Mouse (Mus musculus) forebrain, embryonic 14.5 days (tissue): ENCODE data around the gene A930004D18Rik. TPM values are rescaled to one million over a fixed set of nuclear protein-coding genes. Genes with fewer than 3 reads are reported as not detected.

Experiments used
- ATAC-seq: fragments of 200-750 bp; cut with Nextera tagmentation; 2 replicates; pipeline ENCODE4 v1.8.0; 2017; ENCODE audit warnings: mild to moderate bottlenecking, moderate library complexity
- DNase-seq: peaks from one replicate; pipeline ENCODE4 v3.0.0-alpha.2; 2015; ENCODE audit warnings: low spot score
- H3K27ac ChIP-seq: fragments of 300-500 bp; sonication (generic); 2 replicates; pipeline ENCODE4 v1.5.1; 2014; ENCODE audit warnings: low read depth, mild to moderate bottlenecking, control low read depth, low read length, moderate library complexity
- H3K27me3 ChIP-seq: fragments of 300-500 bp; sonication (generic); replicated peaks from 2 replicates; pipeline ENCODE4 v1.6.1; 2014; ENCODE audit warnings: low read length, control low read depth, mixed read lengths; ENCODE audit not compliant: control insufficient read depth, insufficient read depth
- H3K36me3 ChIP-seq: fragments of 300-500 bp; sonication (generic); 2 replicates; pipeline ENCODE4 v1.6.1; 2014; ENCODE audit warnings: low read length, control low read depth; ENCODE audit not compliant: control insufficient read depth, insufficient read depth
- H3K4me1 ChIP-seq: fragments of 300-500 bp; sonication (generic); 2 replicates; pipeline ENCODE4 v1.6.1; 2014; ENCODE audit warnings: antibody characterized with exemption, low read length, control low read depth; ENCODE audit not compliant: control insufficient read depth, insufficient read depth
- H3K4me2 ChIP-seq: fragments of 300-500 bp; sonication (generic); 2 replicates; pipeline ENCODE4 v1.6.1; 2014; ENCODE audit warnings: mild to moderate bottlenecking, control low read depth, low read length
- H3K4me3 ChIP-seq: fragments of 300-500 bp; sonication (generic); 2 replicates; pipeline ENCODE4 v1.5.1; 2014; ENCODE audit warnings: low read depth, low read length, control low read depth
- H3K9ac ChIP-seq: fragments of 300-500 bp; sonication (generic); 2 replicates; pipeline ENCODE4 v1.6.1; 2014; ENCODE audit warnings: mild to moderate bottlenecking, low read length, control low read depth, moderate library complexity
- H3K9me3 ChIP-seq: fragments of 300-500 bp; sonication (generic); replicated peaks from 2 replicates; pipeline ENCODE4 v1.6.1; 2016; ENCODE audit warnings: low read length, control low read depth, mixed read lengths; ENCODE audit not compliant: control insufficient read depth
- WGBS: fragments of 180-500 bp; shearing (Covaris S2); extraction: QIAGEN DNeasy Blood & Tissue Kit; methylation state at CpG from one replicate; pipeline ENCODE4 v1.1.7; 2014; 5-methylcytosine and 5-hydroxymethylcytosine counted together
- polyA plus RNA-seq: library from polyadenylated mRNA; unstranded; fragments of >200 nt; fragmentation: Nextera tagmentation; extraction: Ambion mirVana; gene quantifications from 2 replicates; pipeline ENCODE4 v1.2.1, GENCODE M21; 2014

Gene A930004D18Rik
- polyA plus RNA-seq, 1 experiment from 2014 or later, result 11.7 TPM

GRCm38 (mm10) chr2:18032538-18032895 is 5.0 kb downstream of the A930004D18Rik start:
- H3K4me2 ChIP-seq, result peak overlapping the region; percentile 99
- no peak overlapping the region for H3K27ac ChIP-seq
- DNase-seq, result peak; percentile 23
- H3K4me3 ChIP-seq, result no peak overlapping the region
- H3K4me1 ChIP-seq, result peaks cover 50% of the 10 kb centered on the region
- H3K36me3 ChIP-seq, result no peaks in the 10 kb centered on the region
- no peaks in the 10 kb centered on the region for H3K27me3 ChIP-seq
- WGBS, result 34% methylated on average over 5 of the region's 5 CpGs
- no peak for ATAC-seq
- H3K9ac ChIP-seq, result peak overlapping the region; percentile 87
- H3K9me3 ChIP-seq, result no peaks in the 10 kb centered on the region

GRCm38 (mm10) chr2:18031831-18032537 is 5.6 kb downstream of the A930004D18Rik start:
- peak overlapping the region; percentile 87 for H3K9ac ChIP-seq
- no peaks in the 10 kb centered on the region for H3K9me3 ChIP-seq
- no peaks in the 10 kb centered on the region for H3K27me3 ChIP-seq
- WGBS, result under 1% methylated on average over 33 of the region's 34 CpGs
- ATAC-seq (no peak), DNase-seq (peak; percentile 74)
- H3K4me1 ChIP-seq, result peaks cover 50% of the 10 kb centered on the region
- peak overlapping the region; percentile 99 for H3K4me2 ChIP-seq
- peak overlapping the region; percentile 63; the same call in 1 of the 2 replicates for H3K27ac ChIP-seq
- peak overlapping the region; percentile 37 for H3K4me3 ChIP-seq
- H3K36me3 ChIP-seq, result no peaks in the 10 kb centered on the region

GRCm38 (mm10) chr2:18031271-18031821 is 6.2 kb downstream of the A930004D18Rik start:
- Histone ChIP-seq H3K36me3 (no peaks in the 10 kb centered on the region), H3K4me1 (peaks cover 54% of the 10 kb centered on the region), H3K4me3 (peak overlapping the region; percentile 37), H3K27ac (peak overlapping the region; percentile 63; the same call in 1 of the 2 replicates), H3K9me3 (no peaks in the 10 kb centered on the region), H3K27me3 (no peaks in the 10 kb centered on the region), H3K9ac (peak overlapping the region; percentile 87), H3K4me2 (peak overlapping the region; percentile 99)
- whole genome bisulfite sequencing, result 1% methylated on average over 26 of the region's 26 CpGs
- ATAC-seq (no peak), DNase-seq (peak; percentile 67)

GRCm38 (mm10) chr2:18030581-18030980 is 7.0 kb downstream of the A930004D18Rik start:
- no peak for ATAC-seq
- Histone ChIP-seq H3K4me2 (peak overlapping the region; percentile 99), H3K27me3 (no peaks in the 10 kb centered on the region), H3K4me3 (peak overlapping the region; percentile 37; the same call in 1 of the 2 replicates), H3K9ac (peak overlapping the region; percentile 87; the same call in 1 of the 2 replicates), H3K9me3 (no peaks in the 10 kb centered on the region), H3K4me1 (peaks cover 52% of the 10 kb centered on the region), H3K27ac (no peak overlapping the region), H3K36me3 (no peaks in the 10 kb centered on the region)
- 9% methylated on average over 8 of the region's 8 CpGs for WGBS
- peak; percentile 84 for DNase-seq

- no peaks in the 10 kb centered on the region for H3K36me3 ChIP-seq
- no peaks in the 10 kb centered on the region for H3K9me3 ChIP-seq
- no peaks in the 10 kb centered on the region for H3K27me3 ChIP-seq
- H3K4me1 ChIP-seq, result peaks cover 47% of the 10 kb centered on the region
- no peak overlapping the region for H3K9ac ChIP-seq
- peak overlapping the region; percentile 99 for H3K4me2 ChIP-seq
- no peak overlapping the region for H3K4me3 ChIP-seq
- WGBS, result 25% methylated on average over 7 of the region's 7 CpGs
- ATAC-seq (no peak), DNase-seq (peak; percentile 43)
- no peak overlapping the region for H3K27ac ChIP-seq
These were observed 7.9 kb downstream of the A930004D18Rik start for GRCm38 (mm10) chr2:18029656-18030055.

GRCm38 (mm10) chr2:18028140-18029021 is 9.2 kb downstream of the A930004D18Rik start:
- WGBS, result under 1% methylated on average over 61 of the region's 61 CpGs
- Histone ChIP-seq H3K36me3 (no peaks in the 10 kb centered on the region), H3K27ac (peak overlapping the region; percentile 99), H3K27me3 (no peaks in the 10 kb centered on the region), H3K9ac (peak overlapping the region; percentile 94), H3K4me1 (peaks cover 36% of the 10 kb centered on the region), H3K9me3 (no peaks in the 10 kb centered on the region), H3K4me3 (peak overlapping the region; percentile 63), H3K4me2 (peak overlapping the region; percentile 99)
- peak; percentile 65 for ATAC-seq
- DNase-seq, result peak; percentile 95

GRCm38 (mm10) chr2:18027448-18028139 is 9.9 kb downstream of the A930004D18Rik start:
- no peaks in the 10 kb centered on the region for H3K36me3 ChIP-seq
- peak overlapping the region; percentile 99 for H3K4me2 ChIP-seq
- under 1% methylated on average over 43 of the region's 44 CpGs for WGBS
- peaks cover 29% of the 10 kb centered on the region for H3K4me1 ChIP-seq
- H3K27ac ChIP-seq, result peak overlapping the region; percentile 99
- ATAC-seq, result peak; percentile 84
- no peaks in the 10 kb centered on the region for H3K27me3 ChIP-seq
- DNase-seq, result peak; percentile 97
- H3K9me3 ChIP-seq, result no peaks in the 10 kb centered on the region
- H3K9ac ChIP-seq, result peak overlapping the region; percentile 94
- H3K4me3 ChIP-seq, result peak overlapping the region; percentile 63

- no peaks in the 10 kb centered on the region for H3K27me3 ChIP-seq
- H3K4me3 ChIP-seq, result peak overlapping the region; percentile 63
- H3K9me3 ChIP-seq, result no peaks in the 10 kb centered on the region
- H3K4me1 ChIP-seq, result peaks cover 20% of the 10 kb centered on the region
- DNase-seq (peak; percentile 82), ATAC-seq (peak; percentile 15)
- H3K9ac ChIP-seq, result peak overlapping the region; percentile 94
- H3K27ac ChIP-seq, result peak overlapping the region; percentile 99
- H3K4me2 ChIP-seq, result peak overlapping the region; percentile 99
- under 1% methylated on average over 44 of the region's 44 CpGs for WGBS
- H3K36me3 ChIP-seq, result no peaks in the 10 kb centered on the region
These were observed 11.2 kb downstream of the A930004D18Rik start for GRCm38 (mm10) chr2:18026116-18026947.
